Mouse (Mus musculus) liver, embryonic 12.5 days (tissue): ENCODE data around the gene Utp14a. TPM values are rescaled to one million over a fixed set of nuclear protein-coding genes. Genes with fewer than 3 reads are reported as not detected.

Experiments
- ATAC-seq: fragments of 200-750 bp; cut with Nextera tagmentation; 2 replicates; pipeline ENCODE4 v1.8.0; 2017; ENCODE audit warnings: moderate number of reproducible peaks, mild to moderate bottlenecking, moderate library complexity
- H3K27ac ChIP-seq: fragments of 300-500 bp; sonication (generic); 2 replicates; pipeline ENCODE4 v1.5.1; 2016; ENCODE audit warnings: mild to moderate bottlenecking
- H3K27me3 ChIP-seq: fragments of 300-500 bp; sonication (generic); replicated peaks from 2 replicates; pipeline ENCODE4 v1.6.1; 2016; ENCODE audit warnings: mild to moderate bottlenecking, moderate library complexity
- H3K36me3 ChIP-seq: fragments of 300-500 bp; sonication (generic); 2 replicates; pipeline ENCODE4 v1.6.1; 2016; ENCODE audit warnings: mild to moderate bottlenecking, moderate library complexity
- H3K4me1 ChIP-seq: fragments of 300-500 bp; sonication (generic); 2 replicates; pipeline ENCODE4 v1.6.1; 2016
- H3K4me2 ChIP-seq: fragments of 300-500 bp; sonication (generic); 2 replicates; pipeline ENCODE4 v1.6.1; 2016; ENCODE audit warnings: mild to moderate bottlenecking, moderate library complexity
- H3K4me3 ChIP-seq: fragments of 300-500 bp; sonication (generic); 2 replicates; pipeline ENCODE4 v1.5.1; 2016; ENCODE audit warnings: mild to moderate bottlenecking, moderate library complexity
- H3K9ac ChIP-seq: fragments of 300-500 bp; sonication (generic); 2 replicates; pipeline ENCODE4 v1.6.1; 2016; ENCODE audit warnings: mild to moderate bottlenecking, moderate library complexity
- H3K9me3 ChIP-seq: fragments of 300-500 bp; sonication (generic); replicated peaks from 2 replicates; pipeline ENCODE4 v1.6.1; 2016; ENCODE audit warnings: mild to moderate bottlenecking, moderate library complexity
- WGBS: fragments of 180-500 bp; shearing (Covaris S2); methylation state at CpG from one replicate; pipeline ENCODE4 v1.1.7; 2016; ENCODE audit not compliant: insufficient replicate concordance; 5-methylcytosine and 5-hydroxymethylcytosine counted together
- polyA plus RNA-seq: library from polyadenylated mRNA; unstranded; fragments of >200 nt; fragmentation: Nextera tagmentation; extraction: Ambion mirVana; gene quantifications from 2 replicates; pipeline ENCODE4 v1.2.1, GENCODE M21; 2016

Utp14a gene
- polyA plus RNA-seq, 1 experiment from 2014 or later: 19.3 TPM

DNA sequence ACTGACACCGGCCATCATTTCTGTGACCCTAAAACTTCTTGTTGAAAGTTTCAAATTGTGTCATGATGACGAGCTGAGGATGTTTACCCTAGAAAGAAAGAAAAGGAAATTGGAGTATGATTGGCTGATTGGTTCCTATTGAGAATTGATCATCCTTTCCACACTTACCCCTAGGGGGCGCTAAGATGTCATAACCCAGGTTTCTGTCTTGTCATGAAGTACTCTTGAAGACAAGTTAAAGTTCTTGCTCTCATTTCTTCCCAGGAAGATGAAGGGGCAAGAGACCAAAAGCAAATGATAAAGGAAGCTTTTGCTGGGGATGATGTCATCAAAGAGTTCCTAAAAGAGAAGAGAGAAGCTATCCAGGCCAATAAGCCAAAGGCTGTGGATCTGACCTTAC is 21.4 kb downstream of the Utp14a start:
- no peak overlapping the region for H3K27ac ChIP-seq
- H3K9ac ChIP-seq: no peak overlapping the region
- WGBS: 38% methylated on average over 3 of the region's 3 CpGs
- no peak overlapping the region for H3K4me2 ChIP-seq
- no peaks in the 10 kb centered on the region for H3K9me3 ChIP-seq
- ATAC-seq: no peak
- H3K4me1 ChIP-seq: no peaks in the 10 kb centered on the region; the same call in 1 of the 2 replicates
- no peaks in the 10 kb centered on the region for H3K27me3 ChIP-seq
- no peak overlapping the region for H3K4me3 ChIP-seq
- peaks cover 76% of the 10 kb centered on the region for H3K36me3 ChIP-seq

DNA sequence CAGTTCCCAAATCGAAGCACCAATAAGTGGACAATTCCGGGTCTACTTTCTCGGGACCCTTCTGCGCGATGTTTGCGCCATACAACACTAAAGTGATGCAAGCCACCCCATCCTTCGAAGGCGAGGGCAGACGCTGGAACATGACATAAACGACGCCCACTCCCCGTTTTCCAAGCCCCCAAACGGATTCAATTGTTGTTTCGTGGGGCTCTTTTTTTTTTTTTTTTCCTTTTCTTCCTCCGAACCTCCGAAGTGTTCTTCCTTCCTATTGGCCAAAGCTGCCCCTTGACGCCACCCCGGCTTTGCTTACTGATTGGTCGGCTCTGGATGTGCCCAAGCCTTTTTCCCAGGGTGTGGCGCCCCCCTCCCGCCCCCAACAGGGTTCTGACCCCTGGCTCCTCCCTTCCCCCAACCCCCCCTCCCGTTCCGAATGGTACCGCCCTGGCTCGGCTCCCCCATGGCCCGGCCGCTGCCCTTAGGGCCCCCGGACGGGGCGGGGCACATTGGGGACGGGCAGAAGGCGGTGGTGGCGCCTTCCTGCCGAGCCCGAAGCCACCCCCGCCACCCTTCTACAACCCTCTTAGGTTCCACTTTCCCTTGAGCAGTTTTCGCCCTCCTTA is 27.8 kb downstream of the Utp14a start:
- Histone ChIP-seq H3K9me3 (no peaks in the 10 kb centered on the region), H3K27ac (peak overlapping the region; percentile 96), H3K4me3 (peak overlapping the region; percentile 61), H3K36me3 (peaks cover 31% of the 10 kb centered on the region), H3K27me3 (peaks cover 16% of the 10 kb centered on the region), H3K9ac (peak overlapping the region; percentile 70), H3K4me1 (peaks cover 45% of the 10 kb centered on the region), H3K4me2 (peak overlapping the region; percentile 81)
- WGBS: 7% methylated on average over 36 of the region's 37 CpGs
- ATAC-seq: peak; percentile 81

DNA sequence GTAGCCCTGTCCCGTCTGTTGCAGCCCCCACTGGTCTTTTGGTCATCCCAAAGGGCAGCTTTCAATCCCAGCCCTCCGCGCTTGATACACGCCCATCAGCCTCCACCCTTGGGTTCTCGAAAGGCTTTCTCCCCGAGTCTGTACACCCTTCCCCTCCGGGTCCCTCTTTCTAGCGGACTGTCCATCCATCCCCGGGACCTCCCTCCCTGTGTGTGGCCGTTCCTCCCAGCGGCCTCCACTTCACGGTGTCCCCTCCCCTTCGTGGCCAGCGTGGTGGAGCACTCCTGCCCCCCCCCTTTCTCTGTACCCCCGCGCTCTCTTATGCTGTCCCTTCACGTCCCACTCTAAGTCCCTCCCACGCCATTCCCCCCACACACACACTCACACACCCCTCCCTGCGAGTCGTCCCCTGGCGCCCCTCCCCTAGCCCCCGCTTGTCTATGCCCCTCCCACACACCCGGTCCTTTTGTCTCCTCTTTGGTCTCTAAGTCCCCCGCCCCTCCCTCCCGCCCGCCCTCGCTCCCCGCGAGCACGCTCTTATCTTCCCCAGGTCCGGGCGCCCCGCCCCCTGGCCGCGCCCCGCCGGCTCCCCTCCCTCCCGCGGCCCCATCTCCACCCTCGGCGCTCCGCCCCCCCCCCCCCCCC is 28.5 kb downstream of the Utp14a start:
- H3K4me2 ChIP-seq: peak overlapping the region; percentile 81
- H3K27ac ChIP-seq: peak overlapping the region; percentile 96
- peak overlapping the region; percentile 61 for H3K4me3 ChIP-seq
- H3K27me3 ChIP-seq: peaks cover 16% of the 10 kb centered on the region
- H3K4me1 ChIP-seq: peaks cover 45% of the 10 kb centered on the region
- no peaks in the 10 kb centered on the region for H3K9me3 ChIP-seq
- peaks cover 25% of the 10 kb centered on the region for H3K36me3 ChIP-seq
- 9% methylated on average over 27 of the region's 42 CpGs for WGBS
- peak; percentile 72 for ATAC-seq
- H3K9ac ChIP-seq: peak overlapping the region; percentile 70

DNA sequence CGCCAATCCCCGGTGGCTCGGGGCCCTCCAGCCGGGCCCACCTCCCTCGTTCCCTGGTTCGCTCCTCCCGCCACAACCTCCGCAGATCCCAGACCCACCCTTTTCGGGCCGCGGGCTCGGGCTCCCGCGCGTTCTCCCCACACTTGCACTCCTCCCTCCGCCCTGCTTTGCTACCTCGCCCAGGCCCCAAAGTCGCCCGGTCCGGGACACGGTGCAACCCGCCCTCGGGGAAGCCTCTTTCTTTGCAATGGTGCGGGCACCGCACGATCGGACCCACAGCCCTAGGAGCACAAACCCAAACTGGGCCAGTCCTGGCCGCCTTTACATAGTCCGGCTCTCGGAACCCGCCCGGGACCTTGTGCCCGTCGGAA is 29.0 kb downstream of the Utp14a start:
- Histone ChIP-seq H3K9ac (peak overlapping the region; percentile 74), H3K4me2 (peak overlapping the region; percentile 81), H3K27me3 (peaks cover 16% of the 10 kb centered on the region), H3K9me3 (no peaks in the 10 kb centered on the region), H3K4me1 (peaks cover 45% of the 10 kb centered on the region), H3K27ac (peak overlapping the region; percentile 93), H3K4me3 (peak overlapping the region; percentile 61), H3K36me3 (peaks cover 21% of the 10 kb centered on the region; the same call in 1 of the 2 replicates)
- 10% methylated on average over 30 of the region's 34 CpGs for WGBS
- ATAC-seq: peak; percentile 76

DNA sequence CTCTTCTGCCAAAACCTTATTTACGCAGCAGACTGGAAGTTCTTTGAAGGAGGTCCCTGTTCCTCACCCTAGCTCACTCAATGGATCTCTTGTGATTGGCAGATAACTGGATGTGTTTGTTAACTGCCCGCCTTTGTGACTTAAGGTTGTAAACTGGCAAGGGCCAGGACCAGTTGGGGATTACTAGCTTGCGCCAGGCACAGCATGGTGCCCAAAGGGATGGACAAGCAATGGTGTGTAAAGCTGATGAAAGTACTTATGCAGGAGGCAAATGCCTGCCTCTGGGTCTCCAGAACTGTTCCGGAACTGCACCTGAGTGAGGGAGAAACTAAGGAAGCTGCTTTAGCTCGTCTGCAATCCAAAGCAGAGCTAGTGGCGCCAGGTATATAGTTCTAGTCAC is 29.8 kb downstream of the Utp14a start:
- Histone ChIP-seq H3K4me3 (no peak overlapping the region), H3K9ac (peak overlapping the region; percentile 74; the same call in 1 of the 2 replicates), H3K27me3 (peaks cover 19% of the 10 kb centered on the region), H3K36me3 (peaks cover 13% of the 10 kb centered on the region; the same call in 1 of the 2 replicates), H3K9me3 (no peaks in the 10 kb centered on the region), H3K4me2 (peak overlapping the region; percentile 81), H3K4me1 (peaks cover 45% of the 10 kb centered on the region), H3K27ac (peak overlapping the region; percentile 93)
- ATAC-seq: no peak
- 48% methylated on average over 6 of the region's 6 CpGs for WGBS

DNA sequence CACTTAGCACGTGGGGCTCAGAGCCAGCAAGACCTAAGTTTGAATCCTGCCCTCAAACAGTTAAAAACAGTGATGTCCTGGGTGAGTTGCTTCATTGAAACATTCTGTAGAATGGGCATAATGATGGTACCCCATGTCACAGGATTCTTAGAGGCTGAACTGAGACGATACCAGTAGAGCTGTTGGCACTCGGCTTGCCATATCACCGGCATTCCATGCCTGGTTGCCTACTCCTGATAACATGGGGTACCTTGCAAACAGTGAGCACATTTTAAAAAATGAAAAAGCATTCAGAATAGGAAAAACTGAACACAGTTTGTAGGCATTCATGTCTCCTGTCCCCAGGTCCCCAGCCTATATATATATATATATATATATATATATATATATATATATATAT is 31.3 kb downstream of the Utp14a start:
- Histone ChIP-seq H3K27ac (peak overlapping the region; percentile 93), H3K9ac (no peak overlapping the region), H3K4me1 (peaks cover 45% of the 10 kb centered on the region), H3K27me3 (peaks cover 20% of the 10 kb centered on the region), H3K4me2 (peak overlapping the region; percentile 34), H3K9me3 (no peaks in the 10 kb centered on the region), H3K36me3 (no peaks in the 10 kb centered on the region), H3K4me3 (no peak overlapping the region)
- ATAC-seq: no peak
- WGBS: 42% methylated on average over 4 of the region's 4 CpGs

DNA sequence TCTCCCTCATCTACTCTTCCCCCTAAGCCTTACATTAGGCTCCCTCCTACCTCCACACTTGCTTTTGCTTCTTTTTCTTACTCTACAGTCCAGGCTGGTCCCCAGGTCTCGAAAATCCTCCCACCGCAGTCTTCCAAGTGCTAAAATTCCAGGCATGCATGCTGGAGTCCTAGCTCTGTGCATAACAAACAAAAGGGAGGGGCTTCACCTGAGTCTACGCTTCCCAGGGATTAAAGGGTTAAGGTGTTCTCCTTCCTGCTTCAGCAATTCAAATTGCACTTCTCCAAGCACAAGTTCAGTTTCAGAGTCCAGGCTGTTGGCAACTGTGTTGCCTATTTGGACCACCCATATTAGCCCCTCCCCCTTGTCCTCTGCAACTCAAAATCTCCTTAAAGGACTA is 34.8 kb downstream of the Utp14a start:
- Histone ChIP-seq H3K4me1 (peaks cover 27% of the 10 kb centered on the region), H3K27me3 (peaks cover 12% of the 10 kb centered on the region), H3K4me3 (no peak overlapping the region), H3K4me2 (no peak overlapping the region), H3K9ac (no peak overlapping the region), H3K27ac (no peak overlapping the region), H3K9me3 (no peaks in the 10 kb centered on the region), H3K36me3 (no peaks in the 10 kb centered on the region)
- ATAC-seq: no peak
- WGBS: 36% methylated on average over 3 of the region's 3 CpGs

DNA sequence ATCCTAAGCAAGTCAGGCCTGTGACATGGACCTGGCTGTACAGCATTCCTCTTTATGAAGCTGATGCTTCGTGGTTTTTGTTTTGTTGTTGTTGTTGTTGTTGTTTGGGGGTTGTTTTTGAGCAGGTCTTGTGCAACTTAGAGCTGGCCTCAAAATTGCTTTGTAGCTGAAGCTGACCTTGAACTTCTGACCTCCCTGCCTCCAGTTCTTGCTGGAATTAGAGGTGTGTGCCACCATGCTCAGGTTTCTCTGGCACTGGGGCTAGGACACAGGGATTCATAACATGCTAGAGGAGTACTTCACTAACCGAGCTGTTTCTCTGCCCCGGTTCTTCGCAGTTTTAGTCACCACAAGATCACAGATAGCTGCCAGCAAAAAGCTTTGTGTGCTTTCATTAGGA is 48.7 kb downstream of the Utp14a start:
- no peak overlapping the region for H3K27ac ChIP-seq
- no peak overlapping the region for H3K4me3 ChIP-seq
- H3K4me2 ChIP-seq: no peak overlapping the region
- H3K9me3 ChIP-seq: no peaks in the 10 kb centered on the region
- no peak overlapping the region for H3K9ac ChIP-seq
- 72% methylated on average over 4 of the region's 4 CpGs for WGBS
- ATAC-seq: no peak
- H3K36me3 ChIP-seq: no peaks in the 10 kb centered on the region
- H3K27me3 ChIP-seq: peaks cover 17% of the 10 kb centered on the region
- peaks cover 17% of the 10 kb centered on the region for H3K4me1 ChIP-seq

DNA sequence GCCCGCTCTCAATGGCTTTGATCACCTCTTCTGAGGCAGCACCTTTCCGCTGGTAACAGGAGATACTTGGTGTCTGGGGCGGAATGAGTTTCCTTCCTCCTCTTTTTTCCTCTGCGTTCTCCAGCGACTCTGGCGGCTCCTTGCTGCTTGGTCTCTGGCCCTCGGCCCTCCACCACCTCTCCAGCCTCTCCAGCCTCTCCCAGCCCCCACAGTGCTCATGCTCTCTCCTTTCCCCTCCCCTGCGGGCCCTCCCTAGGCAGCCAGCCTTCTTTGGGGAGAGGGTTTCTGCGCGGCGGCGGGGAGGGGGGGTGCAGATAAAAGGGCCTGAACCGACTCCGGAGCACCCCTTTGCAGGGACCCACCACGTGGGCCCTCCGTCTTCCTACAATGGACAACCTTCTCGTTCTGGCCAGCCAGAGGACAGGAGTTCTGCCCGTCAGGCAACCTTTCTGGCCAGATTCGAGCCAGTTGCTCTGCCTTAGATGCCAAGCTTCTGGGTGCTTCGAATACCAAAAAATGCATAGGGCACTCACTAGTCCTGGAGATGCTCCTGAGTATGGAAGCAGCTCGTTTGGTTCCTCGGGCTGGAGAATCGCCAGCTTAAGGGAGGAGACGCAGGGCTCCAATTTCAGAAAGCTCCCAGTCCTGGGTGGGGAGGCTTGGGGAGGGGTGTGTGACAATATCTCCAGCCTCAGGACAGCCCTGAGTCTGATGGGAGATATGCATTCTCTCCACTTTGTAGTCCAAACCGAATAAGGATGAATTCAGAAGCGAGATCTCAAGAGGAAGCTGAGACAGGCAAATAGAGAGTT is 54.2 kb downstream of the Utp14a start:
- Histone ChIP-seq H3K27ac (peak overlapping the region; percentile 74; the same call in 1 of the 2 replicates), H3K27me3 (peaks cover 17% of the 10 kb centered on the region), H3K4me2 (peak overlapping the region; percentile 80), H3K9ac (peak overlapping the region; percentile 68), H3K9me3 (no peaks in the 10 kb centered on the region), H3K4me3 (peak overlapping the region; percentile 47), H3K36me3 (no peaks in the 10 kb centered on the region), H3K4me1 (peaks cover 60% of the 10 kb centered on the region)
- WGBS: 18% methylated on average over 26 of the region's 26 CpGs
- ATAC-seq: peak; percentile 51

DNA sequence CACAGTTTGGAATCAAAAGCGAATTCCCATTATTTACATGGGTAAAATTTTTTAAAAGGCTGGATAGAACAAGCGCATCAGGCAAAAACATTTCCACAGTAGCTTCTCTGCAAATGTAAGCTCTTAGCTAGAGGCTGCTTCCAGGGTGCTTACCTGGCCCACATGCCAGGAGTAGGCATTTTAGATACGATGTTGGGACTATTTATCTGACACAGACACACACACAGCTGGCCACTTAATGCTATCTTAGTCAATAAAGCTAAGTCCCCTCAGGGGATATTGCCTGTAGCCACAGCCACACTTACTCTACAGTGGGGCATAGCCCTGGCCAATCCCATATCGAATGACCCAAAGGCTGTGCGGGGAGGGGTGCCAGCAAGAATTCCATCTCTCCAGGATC is 55.1 kb downstream of the Utp14a start:
- peaks cover 17% of the 10 kb centered on the region for H3K27me3 ChIP-seq
- peak overlapping the region; percentile 80 for H3K4me2 ChIP-seq
- WGBS: 56% methylated on average over 5 of the region's 5 CpGs
- peak; percentile 63 for ATAC-seq
- no peak overlapping the region for H3K4me3 ChIP-seq
- peaks cover 68% of the 10 kb centered on the region for H3K4me1 ChIP-seq
- no peaks in the 10 kb centered on the region for H3K9me3 ChIP-seq
- H3K9ac ChIP-seq: no peak overlapping the region
- peak overlapping the region; percentile 74 for H3K27ac ChIP-seq
- no peaks in the 10 kb centered on the region for H3K36me3 ChIP-seq

DNA sequence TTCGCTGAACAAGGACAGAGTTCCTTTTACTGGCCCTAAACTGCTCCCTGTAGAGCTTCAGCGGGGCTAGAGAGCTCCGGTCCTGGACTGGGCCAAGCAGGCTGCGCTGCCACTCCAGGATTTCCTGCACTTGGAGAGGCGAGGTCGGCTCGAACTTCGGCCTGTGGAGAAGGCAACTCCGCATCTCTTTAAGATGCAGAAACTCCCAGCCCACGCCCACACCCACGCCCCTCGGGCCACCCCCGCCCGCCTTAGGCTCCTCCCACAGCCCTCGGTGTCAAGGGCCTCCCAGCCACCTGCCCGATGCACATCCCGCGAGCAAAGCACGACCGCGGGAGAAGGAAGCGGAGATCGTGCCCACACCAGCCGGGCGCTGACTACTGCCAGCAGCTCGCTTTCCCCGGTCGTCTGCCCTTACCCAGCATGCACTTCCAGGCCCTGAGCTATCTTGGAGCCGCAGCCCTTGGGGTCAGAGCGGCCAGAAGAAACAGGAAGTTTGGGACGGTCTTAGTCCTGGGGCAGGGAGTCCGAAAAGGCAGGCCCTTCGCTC is 57.9 kb downstream of the Utp14a start:
- H3K27ac ChIP-seq: peak overlapping the region; percentile 91
- H3K4me3 ChIP-seq: peak overlapping the region; percentile 54
- H3K4me1 ChIP-seq: peaks cover 92% of the 10 kb centered on the region
- peaks cover 5% of the 10 kb centered on the region; the same call in 1 of the 2 replicates for H3K27me3 ChIP-seq
- ATAC-seq: peak; percentile 86
- 5% methylated on average over 33 of the region's 33 CpGs for WGBS
- H3K9ac ChIP-seq: peak overlapping the region; percentile 68
- H3K4me2 ChIP-seq: peak overlapping the region; percentile 80
- no peaks in the 10 kb centered on the region for H3K36me3 ChIP-seq
- no peaks in the 10 kb centered on the region for H3K9me3 ChIP-seq

DNA sequence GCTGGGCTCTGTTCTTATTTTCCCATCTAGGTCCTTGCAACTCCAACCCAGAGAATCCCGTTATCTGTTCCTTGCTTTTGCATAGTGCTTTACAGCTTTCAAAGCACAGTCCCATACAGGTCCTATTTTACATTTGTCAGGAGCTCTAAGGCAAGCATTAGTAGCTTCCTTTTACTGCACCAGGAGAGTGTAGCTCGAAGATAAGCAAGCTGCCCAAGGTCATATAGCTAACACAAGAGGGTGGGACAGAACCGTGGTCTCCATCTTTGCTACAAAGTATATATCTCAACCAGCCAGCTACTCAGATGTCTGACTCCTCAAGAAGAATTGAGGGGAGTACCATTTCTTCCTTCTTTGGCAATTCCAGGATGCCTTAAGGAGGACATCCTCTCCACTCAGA is 60.8 kb downstream of the Utp14a start:
- peak; percentile 51 for ATAC-seq
- Histone ChIP-seq H3K4me2 (peak overlapping the region; percentile 50), H3K36me3 (no peaks in the 10 kb centered on the region), H3K9ac (no peak overlapping the region), H3K27me3 (no peaks in the 10 kb centered on the region), H3K9me3 (no peaks in the 10 kb centered on the region), H3K27ac (peak overlapping the region; percentile 69), H3K4me3 (no peak overlapping the region), H3K4me1 (peaks cover 66% of the 10 kb centered on the region)
- 20% methylated on average over 3 of the region's 3 CpGs for WGBS
